Mouse (Mus musculus) gastrocnemius, postnatal 36 days (tissue): Measurements from ENCODE around the gene Psmd9. TPM values are rescaled to one million over a fixed set of nuclear protein-coding genes. Genes with fewer than 3 reads are reported as not detected.

Experiments used
- DNase-seq, 2 experiments: peaks; one replicate each; pipeline ENCODE4 v3.0.0; 2022
- intact Hi-C: fragments of 180-260 bp; cut with DNase I; formaldehyde crosslinking; loops from one replicate; pipeline ENCODE4 v1.15.1; 2025
- total RNA-seq, 2 experiments: library from RNA; stranded (reverse); gene quantifications; 2 replicates each; pipeline ENCODE4 v1.2.3; 2021

Psmd9 gene
- total RNA-seq, 2 experiments from 2014 or later, result 13.0 to 15.7 TPM

DNA sequence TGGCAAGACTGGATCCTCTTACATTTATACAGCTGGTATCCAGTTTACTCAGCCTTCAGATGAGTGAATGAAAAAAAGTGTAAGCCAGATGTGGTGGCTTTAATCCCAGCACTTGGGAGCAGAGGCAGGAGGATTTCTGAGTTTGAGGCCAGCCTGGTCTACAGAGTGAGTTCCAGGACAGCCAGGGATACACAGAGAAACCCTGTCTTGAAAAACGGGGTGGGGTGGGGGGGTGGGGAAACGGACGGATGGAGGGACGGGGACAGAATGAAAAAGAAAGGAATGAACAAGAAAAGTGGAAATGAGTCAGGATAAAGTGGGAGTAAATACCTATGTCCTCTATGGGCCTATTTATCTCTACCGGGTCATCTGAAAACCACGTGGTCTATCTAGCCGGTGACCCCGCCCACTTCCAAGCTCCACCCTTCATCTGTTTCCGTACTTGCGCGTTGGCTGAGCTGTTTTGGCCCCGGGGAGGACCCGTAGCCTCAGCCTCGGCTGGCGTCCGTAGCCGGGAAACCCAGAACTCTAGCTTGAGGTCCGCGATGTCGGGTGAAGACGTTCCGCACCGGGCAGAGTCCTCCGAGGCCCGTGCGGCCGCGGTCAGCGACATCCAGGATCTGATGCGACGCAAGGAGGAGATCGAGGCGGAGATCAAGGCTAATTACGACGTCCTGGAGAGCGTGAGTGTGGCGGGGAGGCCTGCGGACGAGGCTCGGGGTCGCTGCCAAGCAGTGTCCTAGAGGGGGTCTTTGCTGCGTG is 58.7 kb downstream of the Psmd9 start:
- DNase-seq, result peak; percentile 93 to 94
- intact Hi-C loops, result no loop called here

- intact Hi-C loops, result no loop called here
- no peak for DNase-seq
Measured at GRCm38 (mm10) chr5:123228524-123228922, 59.3 kb downstream of the Psmd9 start.

GRCm38 (mm10) chr5:123229296-123229695 is 60.1 kb downstream of the Psmd9 start:
- no peak for DNase-seq
- intact Hi-C loops, result no loop called here

GRCm38 (mm10) chr5:123232180-123232579 is 63.0 kb downstream of the Psmd9 start:
- DNase-seq, result no peak
- intact Hi-C loops, result no loop called here

DNA sequence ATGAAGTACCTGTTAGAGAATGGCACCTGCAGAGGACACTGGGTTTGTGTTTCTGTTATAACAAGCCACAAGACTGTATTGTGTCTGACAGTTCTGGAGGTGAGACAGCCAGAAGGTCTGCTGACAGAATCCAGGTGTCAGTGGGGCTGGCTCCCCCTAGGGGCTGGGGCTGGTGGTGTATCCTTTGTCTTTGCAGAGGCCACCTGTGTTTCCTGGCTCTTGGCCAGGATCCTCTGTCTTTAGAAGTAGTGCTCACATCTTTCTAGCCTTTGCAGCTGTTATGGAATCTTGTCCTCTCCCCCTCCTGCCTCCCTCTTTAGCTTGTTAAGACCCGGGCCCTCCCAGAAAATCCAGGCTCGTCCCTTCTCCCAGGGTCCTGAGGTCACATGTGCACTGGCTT is 66.5 kb downstream of the Psmd9 start:
- intact Hi-C loops, result no loop called here
- no peak for DNase-seq

GRCm38 (mm10) chr5:123236426-123236825 is 67.2 kb downstream of the Psmd9 start:
- no peak for DNase-seq
- intact Hi-C loops, result no loop called here

DNA sequence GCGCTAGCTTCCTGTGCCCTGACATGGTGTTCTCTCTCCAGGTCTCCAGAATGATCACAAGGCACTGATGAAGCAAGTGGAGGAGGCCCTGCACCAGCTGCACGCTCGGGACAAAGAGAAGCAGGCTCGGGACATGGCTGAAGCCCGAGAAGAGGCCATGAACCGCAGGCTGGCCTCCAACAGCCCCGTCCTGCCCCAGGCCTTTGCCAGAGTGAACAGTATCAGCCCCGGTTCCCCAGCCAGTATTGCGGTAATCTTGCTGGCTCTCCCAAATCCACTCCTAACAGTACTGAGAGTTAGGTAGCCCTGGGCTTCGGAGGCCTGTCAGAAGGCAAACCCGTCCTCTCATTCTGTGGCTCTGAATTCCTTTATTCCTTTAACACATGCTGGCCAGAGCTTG is 70.3 kb downstream of the Psmd9 start:
- intact Hi-C loops, result no loop called here
- DNase-seq, result peak; percentile 61 to 65

DNA sequence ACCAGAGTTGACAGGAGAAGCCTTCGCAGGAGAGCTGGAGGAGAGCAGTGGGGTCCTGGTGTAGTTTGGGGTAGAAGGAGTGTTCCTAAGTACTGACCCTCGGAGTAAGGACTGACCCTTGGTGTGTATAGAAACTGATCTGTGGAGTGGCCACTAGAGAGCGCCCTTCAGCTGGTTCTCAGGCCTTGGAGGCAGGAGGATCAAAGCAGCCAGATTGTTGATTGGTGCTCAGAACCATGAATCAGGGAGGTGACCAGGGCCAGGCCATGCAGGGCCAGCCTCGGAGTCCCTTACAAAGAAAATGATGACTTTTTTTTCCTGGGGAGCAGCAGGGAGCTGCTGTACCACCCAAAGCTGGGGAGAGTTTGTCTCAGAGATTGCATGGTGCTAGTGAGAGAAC is 76.3 kb downstream of the Psmd9 start:
- DNase-seq, result no peak
- intact Hi-C loops, result no loop called here

GRCm38 (mm10) chr5:123251390-123251789 is 82.2 kb downstream of the Psmd9 start:
- no peak for DNase-seq
- intact Hi-C loops, result loop anchor here (10.0 kb wide), 1 partner anchor 193 kb away; no protein-coding TSS in a partner anchor

DNA sequence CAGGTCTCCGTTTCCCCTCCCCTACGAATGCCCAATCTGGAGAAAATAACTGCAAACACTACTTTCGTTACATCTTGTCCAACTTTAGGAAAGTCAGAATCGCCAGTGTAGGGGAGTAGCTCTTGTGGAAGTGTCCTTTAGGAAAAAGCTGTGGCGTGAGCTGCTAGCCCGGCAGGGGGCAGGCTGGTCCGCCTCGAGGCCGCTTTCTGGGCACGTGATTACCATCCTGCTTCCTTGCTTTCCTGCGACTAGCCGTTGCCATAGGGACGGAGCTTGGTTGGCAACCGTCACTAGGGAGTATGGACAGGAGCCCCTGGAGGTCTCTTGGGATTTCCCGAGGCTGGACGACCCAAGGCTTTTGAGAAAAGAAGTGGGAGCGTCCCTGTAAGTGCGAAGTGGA is 82.6 kb downstream of the Psmd9 start, which contains the start of gene Wdr66:
Gene Wdr66 (plus strand): TSS at position 269 of the 400 bp plus-strand sequence.
- peak; percentile 73 to 77 for DNase-seq
- intact Hi-C loops, result loop anchor here (10.0 kb wide), 1 partner anchor 193 kb away; no protein-coding TSS in a partner anchor

DNA sequence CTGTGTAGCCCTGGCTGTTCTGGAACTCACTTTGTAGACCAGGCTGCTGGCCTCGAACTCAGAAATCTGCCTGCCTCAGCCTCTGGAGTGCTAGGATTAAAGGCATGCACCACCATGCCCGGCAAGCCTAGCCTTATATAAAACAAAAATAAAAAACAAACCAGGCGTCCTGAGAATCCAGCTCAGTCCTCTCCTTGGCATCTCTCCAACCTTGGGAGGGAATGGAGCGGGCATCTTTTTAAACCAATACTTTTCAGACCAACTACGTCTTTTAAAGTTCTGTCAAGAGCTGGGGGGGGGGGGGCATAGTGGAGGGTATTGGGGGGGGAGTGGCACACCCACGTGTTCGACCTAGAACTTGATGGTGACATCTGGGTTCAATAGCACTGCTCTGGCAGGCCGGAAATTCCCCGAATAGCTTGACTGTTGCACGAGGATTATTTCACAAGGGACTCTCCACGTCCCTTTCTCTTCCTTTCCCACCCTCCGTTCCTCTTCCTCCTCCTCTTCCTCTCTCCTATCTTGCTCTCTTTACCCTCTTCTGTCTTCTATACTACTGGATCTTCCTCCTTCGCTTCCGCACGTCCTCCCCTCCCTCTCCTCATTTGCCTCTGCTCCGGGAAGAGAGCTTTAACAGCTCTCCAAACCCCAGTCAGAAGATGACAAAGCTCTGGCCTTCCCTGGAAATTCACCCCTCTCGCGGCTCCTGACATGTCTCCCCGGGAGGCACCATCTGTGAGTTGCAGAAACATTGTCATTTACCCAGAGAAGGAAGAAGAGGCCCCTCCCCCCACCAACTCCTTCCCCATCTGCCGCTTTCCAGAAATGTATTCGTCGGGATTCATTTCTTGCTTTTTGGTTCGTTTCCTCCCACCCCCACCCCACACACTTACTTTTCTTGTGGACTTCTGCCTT is 87.9 kb downstream of the Psmd9 start:
- intact Hi-C loops, result loop anchor here (10.0 kb wide), 1 partner anchor 188 kb away; no protein-coding TSS in a partner anchor
- DNase-seq, result no peak

- DNase-seq, result peak; percentile 28 to 38
- intact Hi-C loops, result loop anchor here (10.0 kb wide), 1 partner anchor 186 kb away; no protein-coding TSS in a partner anchor
Measured at GRCm38 (mm10) chr5:123258990-123259389, 89.8 kb downstream of the Psmd9 start.

DNA sequence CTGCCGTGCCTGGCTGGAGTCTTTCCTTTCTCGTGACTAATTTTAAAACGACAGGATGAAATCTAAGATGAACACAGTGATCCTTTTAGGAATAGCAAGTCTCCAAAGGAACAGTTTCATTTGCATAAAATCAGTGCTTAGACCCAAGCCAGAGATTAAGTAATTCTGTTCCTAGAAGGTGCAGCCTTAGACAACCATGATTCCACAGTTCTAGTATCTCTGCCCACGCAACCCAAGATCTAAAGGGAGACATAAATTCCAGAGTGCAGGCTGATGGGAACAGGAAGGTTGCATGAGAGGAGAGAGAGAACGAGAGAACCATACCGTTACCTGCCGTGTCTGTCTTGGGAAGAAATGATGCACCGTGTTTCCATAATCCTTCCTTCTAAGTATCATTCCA is 91.5 kb downstream of the Psmd9 start:
- intact Hi-C loops, result no loop called here
- no peak for DNase-seq

DNA sequence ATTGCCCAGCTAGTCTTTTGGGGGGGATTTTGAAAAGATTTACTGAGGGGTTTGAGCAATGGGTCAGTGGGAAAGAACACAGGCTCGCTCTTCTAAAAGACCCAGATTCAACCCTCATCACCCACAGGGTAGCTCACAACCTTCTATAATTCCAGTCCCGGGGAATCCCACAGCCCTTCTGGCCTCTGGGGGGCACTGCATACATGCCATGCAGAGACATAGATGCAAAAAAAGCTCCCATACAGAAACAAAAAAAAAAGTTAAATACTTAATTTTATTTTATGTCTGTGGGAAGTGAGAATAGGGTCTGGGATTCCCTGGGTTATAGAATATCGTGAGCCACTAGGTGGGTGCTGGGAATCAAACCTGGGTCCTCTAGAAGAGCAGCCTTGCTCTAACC is 97.7 kb downstream of the Psmd9 start:
- DNase-seq, result no peak
- intact Hi-C loops, result no loop called here

DNA sequence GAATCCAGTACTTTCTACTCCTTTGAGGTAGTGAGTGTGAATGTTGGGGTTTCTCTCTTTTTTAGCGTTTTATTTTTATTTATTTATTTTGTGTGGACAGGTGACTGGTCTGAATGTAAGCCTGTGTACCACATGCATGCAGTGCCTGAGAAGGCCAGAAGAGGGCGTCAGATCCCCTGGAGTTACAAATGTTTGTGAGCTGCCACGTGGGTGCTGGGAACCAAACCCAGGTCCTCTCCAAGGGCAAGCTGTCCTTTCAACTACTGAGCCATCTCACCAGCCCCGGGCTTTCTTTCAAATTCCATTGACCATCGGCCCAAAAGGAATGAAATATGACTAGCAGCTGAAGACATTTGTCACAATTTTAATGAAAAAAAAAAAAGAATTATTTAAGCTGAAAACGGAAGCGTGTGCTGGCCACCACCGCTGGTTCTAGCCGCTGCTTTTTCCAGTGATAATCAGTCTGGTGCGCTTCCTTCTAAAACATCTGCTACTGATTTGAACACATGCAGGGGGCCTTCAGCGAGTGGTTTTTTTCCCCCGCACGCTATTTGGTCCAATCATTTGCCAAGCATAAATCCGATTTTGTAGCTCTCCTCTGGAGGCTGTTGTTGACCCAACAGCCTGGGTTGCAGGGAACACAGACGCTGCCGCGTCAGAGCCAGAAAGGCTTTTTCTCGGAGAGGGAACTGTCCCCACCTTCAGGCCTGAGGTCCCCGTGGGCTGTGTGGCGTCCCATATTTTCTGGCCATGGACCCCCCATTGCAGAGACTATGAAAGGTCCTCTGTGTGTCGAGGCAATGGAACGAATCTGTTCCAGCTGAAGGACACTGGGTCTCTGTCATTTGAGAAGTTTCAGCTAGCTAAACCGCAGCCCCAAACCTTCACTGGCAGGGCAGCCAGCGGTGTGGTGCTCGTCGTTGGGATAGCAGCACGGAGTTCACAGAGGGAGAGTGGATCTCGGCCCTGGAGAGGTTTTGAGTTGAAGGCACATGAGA is 99.6 kb downstream of the Psmd9 start:
- intact Hi-C loops, result no loop called here
- no peak for DNase-seq

- intact Hi-C loops, result no loop called here
Measured at GRCm38 (mm10) chr5:123270917-123271316, 101.7 kb downstream of the Psmd9 start.

DNA sequence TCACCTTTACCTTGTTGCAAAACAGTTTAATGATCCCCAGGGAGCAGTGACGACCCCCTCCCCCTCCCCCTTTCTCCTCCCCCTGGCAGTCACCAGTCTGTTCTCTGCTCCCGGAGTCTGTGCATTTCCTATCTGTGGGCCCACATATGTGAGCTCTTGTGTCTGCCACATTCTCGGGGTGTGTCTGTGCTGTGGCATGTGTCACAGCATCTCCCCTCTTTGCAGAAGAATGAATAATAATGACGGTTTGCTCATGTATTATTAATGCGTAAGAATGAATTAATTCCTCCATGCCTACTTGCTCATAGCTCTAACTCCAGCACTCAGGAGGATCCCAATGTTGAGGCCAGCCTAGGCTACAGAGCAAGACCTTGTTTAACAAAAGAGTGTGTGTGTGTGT is 103.7 kb downstream of the Psmd9 start:
- no peak for DNase-seq
- intact Hi-C loops, result no loop called here

More at GRCm38 (mm10) chr5:123270917-123271316, 101.7 kb downstream of the Psmd9 start:
- no peak for DNase-seq

DNA sequence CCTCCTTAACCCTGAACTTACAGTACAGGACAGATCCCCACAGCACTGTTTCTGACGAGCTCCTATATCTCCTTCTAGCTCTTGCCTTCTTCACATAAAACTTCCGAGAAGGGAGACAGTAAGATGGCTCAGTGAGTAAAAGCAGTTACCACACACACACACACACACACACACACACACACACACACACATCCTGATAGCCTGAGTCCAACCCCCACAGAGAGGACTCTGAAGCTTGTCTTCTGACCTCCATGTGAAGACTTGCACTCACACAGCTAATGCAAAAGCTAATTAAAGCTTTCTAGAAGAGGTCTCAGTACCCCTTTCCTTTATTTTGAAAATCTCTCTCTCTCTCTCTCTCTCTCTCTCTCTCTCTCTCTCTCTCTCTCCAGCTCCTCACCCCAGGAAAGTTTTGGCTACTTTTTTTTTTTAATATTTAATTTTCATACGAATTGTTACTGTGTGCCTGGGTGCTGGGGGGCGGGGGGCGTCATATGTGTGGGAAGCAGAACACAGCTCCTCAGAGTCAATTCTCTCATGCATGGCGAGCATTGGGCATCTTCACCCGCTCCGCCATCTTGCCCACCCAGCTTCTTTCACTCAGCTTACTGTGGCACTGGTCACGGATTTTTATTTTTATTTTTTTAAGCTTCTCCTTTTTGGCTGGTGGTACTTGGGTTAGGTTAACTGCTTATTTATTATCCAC is 107.6 kb downstream of the Psmd9 start:
- intact Hi-C loops, result no loop called here
- no peak for DNase-seq

DNA sequence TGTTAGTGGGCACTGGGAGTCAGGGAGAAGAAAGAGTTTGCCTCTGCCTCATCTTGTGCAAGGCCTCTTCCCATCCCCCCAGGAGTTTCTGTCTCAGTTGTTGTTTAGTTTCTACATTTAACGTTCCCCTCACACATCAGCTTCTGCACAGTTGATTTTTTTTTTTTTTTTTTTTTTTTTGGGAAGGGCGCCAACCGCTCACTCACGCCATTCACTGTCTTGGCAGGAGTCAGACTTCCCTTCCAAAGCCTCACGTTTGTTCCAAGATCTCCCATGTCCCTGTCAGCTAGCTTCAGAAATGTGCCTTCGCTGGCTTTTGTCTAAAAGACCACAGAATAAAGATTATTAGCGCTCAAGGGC is 108.1 kb downstream of the Psmd9 start:
- intact Hi-C loops, result no loop called here
- DNase-seq, result no peak
